Mouse (Mus musculus): ENCODE measurements at regions not wholly inside any gene's neighbourhood (a gene's known extent, or its start where the extent isn't known, plus 50 kb on each side); places are given as distances from the start of the nearest gene placed in this dataset.

GRCm38 (mm10) chr14:103989949-103990348, 145.7 kb upstream of the Ednrb start:
- Histone ChIP-seq H3K4me3 (no peak overlapping the region), H3K27ac (replicated peaks) (no peak overlapping the region), H3K9ac (no peak overlapping the region), H3K4me1 (replicated peaks) (no peaks in the 10 kb centered on the region), H3K27me3 (no peaks in the 10 kb centered on the region), H3K36me3 (no peaks in the 10 kb centered on the region), H3K9me3 (no peaks in the 10 kb centered on the region), H3K4me2 (no peak overlapping the region)
- no peak for ATAC-seq (ENCODE audit: low read depth)
- WGBS: 96% methylated on average over 1 of the region's 1 CpGs

- H3K4me1 ChIP-seq (replicated peaks): no peaks in the 10 kb centered on the region
- H3K4me3 ChIP-seq: no peak overlapping the region
- ATAC-seq (ENCODE audit: low read depth): no peak
- 21% methylated on average over 3 of the region's 3 CpGs for WGBS
- no peaks in the 10 kb centered on the region for H3K27me3 ChIP-seq
- no peak overlapping the region; the same call in 1 of the 2 replicates for H3K27ac ChIP-seq (replicated peaks)
- H3K9me3 ChIP-seq: no peaks in the 10 kb centered on the region
- no peaks in the 10 kb centered on the region for H3K36me3 ChIP-seq
- H3K9ac ChIP-seq: no peak overlapping the region
- no peak overlapping the region for H3K4me2 ChIP-seq
Measured at GRCm38 (mm10) chr14:103987266-103987665, 143.1 kb upstream of the Ednrb start.

GRCm38 (mm10) chr14:103984349-103984748, 140.1 kb upstream of the Ednrb start:
- Histone ChIP-seq H3K27me3 (no peaks in the 10 kb centered on the region), H3K27ac (replicated peaks) (no peak overlapping the region), H3K9ac (no peak overlapping the region), H3K36me3 (no peaks in the 10 kb centered on the region), H3K4me1 (replicated peaks) (no peaks in the 10 kb centered on the region), H3K4me3 (no peak overlapping the region), H3K4me2 (no peak overlapping the region), H3K9me3 (no peaks in the 10 kb centered on the region)
- WGBS: 94% methylated on average over 5 of the region's 5 CpGs
- no peak for ATAC-seq (ENCODE audit: low read depth)

DNA sequence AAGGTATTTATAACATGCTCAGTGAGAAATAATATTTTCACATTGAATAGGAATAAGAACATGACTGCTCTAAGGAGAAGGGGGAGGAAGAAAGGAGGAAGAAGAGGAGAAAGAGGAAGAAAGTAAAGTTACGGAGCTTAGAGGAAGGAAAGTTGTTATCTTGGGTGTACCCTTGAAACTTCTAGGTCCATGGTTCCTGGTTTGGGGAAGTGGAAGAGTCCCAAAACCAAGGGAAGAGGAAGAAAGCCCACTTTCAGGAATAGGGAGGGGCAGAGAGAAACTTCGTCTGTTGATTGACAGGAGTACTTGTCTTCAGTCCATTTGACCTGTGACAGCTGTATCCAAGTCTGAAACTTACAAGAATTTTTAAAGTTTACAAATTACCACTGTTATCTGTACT, 134.6 kb upstream of the Ednrb start:
- no peak overlapping the region for H3K4me3 ChIP-seq
- no peak overlapping the region for H3K9ac ChIP-seq
- H3K9me3 ChIP-seq: no peaks in the 10 kb centered on the region
- ATAC-seq (ENCODE audit: low read depth): no peak
- no peaks in the 10 kb centered on the region for H3K36me3 ChIP-seq
- no peaks in the 10 kb centered on the region for H3K27me3 ChIP-seq
- H3K4me1 ChIP-seq (replicated peaks): no peaks in the 10 kb centered on the region
- H3K4me2 ChIP-seq: no peak overlapping the region
- no peak overlapping the region for H3K27ac ChIP-seq (replicated peaks)
- WGBS: 96% methylated on average over 2 of the region's 2 CpGs

DNA sequence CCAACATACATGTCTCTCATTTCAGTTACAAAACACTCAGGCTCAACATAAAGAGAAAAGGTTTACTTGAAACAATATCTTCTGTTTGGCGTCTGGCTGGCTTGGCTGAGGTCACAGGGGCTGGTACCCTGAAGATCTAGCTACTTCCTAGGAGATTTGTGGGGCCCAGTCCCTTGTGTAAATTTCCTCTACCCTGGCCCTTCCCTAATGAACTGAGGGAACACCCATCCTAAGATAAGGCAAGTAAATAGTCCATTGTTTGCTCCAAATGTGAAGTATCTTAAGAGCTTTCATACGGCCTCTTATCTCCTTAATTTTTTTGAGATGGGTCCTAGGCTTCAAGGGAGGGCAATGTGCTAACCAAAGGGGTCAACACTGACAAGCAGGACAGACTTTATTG, 133.6 kb upstream of the Ednrb start:
- Histone ChIP-seq H3K27ac (replicated peaks) (no peak overlapping the region), H3K4me2 (no peak overlapping the region), H3K4me3 (no peak overlapping the region), H3K27me3 (no peaks in the 10 kb centered on the region), H3K4me1 (replicated peaks) (no peaks in the 10 kb centered on the region), H3K36me3 (no peaks in the 10 kb centered on the region), H3K9ac (no peak overlapping the region), H3K9me3 (no peaks in the 10 kb centered on the region)
- 62% methylated on average over 2 of the region's 2 CpGs for WGBS
- no peak for ATAC-seq (ENCODE audit: low read depth)

DNA sequence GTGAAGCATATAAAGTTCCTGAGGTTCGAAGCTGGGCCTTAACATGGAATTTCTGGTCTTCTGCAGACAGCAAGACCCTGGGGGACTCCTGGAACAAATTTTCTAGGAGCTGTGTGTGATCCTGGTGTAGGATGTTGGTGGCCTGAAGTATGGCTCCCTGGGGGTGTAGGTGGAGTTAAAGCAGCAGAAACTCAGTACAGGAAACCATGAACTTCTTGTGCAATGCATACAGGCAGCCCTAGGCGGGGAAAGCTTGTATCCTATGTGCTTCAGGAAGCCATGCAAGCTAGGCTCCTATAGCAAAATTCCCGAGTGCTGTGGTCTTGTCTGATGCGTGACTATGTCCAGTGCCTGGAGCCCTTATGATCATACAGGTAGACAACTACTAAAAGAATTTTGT, 129.8 kb upstream of the Ednrb start:
- no peaks in the 10 kb centered on the region for H3K4me1 ChIP-seq (replicated peaks)
- no peak overlapping the region for H3K4me2 ChIP-seq
- 87% methylated on average over 4 of the region's 4 CpGs for WGBS
- no peaks in the 10 kb centered on the region for H3K36me3 ChIP-seq
- no peaks in the 10 kb centered on the region for H3K27me3 ChIP-seq
- H3K4me3 ChIP-seq: no peak overlapping the region
- H3K27ac ChIP-seq (replicated peaks): no peak overlapping the region
- no peak for ATAC-seq (ENCODE audit: low read depth)
- H3K9me3 ChIP-seq: no peaks in the 10 kb centered on the region
- H3K9ac ChIP-seq: no peak overlapping the region

GRCm38 (mm10) chr14:103973111-103973510, 128.9 kb upstream of the Ednrb start:
- Histone ChIP-seq H3K9ac (no peak overlapping the region), H3K9me3 (no peaks in the 10 kb centered on the region), H3K4me1 (replicated peaks) (no peaks in the 10 kb centered on the region), H3K36me3 (no peaks in the 10 kb centered on the region), H3K27ac (replicated peaks) (no peak overlapping the region), H3K4me2 (no peak overlapping the region), H3K27me3 (no peaks in the 10 kb centered on the region), H3K4me3 (no peak overlapping the region)
- WGBS: 87% methylated on average over 7 of the region's 7 CpGs
- no peak for ATAC-seq (ENCODE audit: low read depth)

DNA sequence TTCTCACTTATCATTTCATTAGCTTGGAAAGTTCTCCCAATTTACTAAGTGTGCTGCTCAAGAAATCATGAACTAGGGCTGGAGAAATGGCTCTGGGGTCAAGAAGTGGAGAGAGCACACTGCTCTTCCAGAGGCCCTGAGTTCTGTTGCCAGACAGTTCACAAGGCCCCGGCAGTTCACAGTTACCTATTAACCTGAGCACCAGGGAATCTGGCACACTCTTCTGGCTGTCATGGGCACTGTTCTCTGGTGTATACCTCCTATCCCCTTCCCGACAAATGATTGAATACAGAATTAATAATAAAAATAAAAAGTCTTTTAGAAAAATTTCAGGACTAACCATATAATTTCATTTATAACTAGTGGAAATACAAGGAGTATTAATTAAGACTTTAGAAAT, 125.1 kb upstream of the Ednrb start:
- Histone ChIP-seq H3K27ac (replicated peaks) (no peak overlapping the region), H3K4me1 (replicated peaks) (no peaks in the 10 kb centered on the region), H3K36me3 (no peaks in the 10 kb centered on the region), H3K9ac (no peak overlapping the region), H3K9me3 (no peaks in the 10 kb centered on the region), H3K4me2 (no peak overlapping the region), H3K4me3 (no peak overlapping the region), H3K27me3 (no peaks in the 10 kb centered on the region)
- no peak for ATAC-seq (ENCODE audit: low read depth)
- WGBS: 74% methylated on average over 2 of the region's 2 CpGs

GRCm38 (mm10) chr14:103966293-103966692, 122.1 kb upstream of the Ednrb start:
- Histone ChIP-seq H3K4me1 (replicated peaks) (no peaks in the 10 kb centered on the region), H3K4me3 (no peak overlapping the region), H3K4me2 (no peak overlapping the region), H3K36me3 (no peaks in the 10 kb centered on the region), H3K27me3 (no peaks in the 10 kb centered on the region), H3K27ac (replicated peaks) (no peak overlapping the region), H3K9me3 (no peaks in the 10 kb centered on the region), H3K9ac (no peak overlapping the region)
- ATAC-seq (ENCODE audit: low read depth): no peak
- WGBS: 44% methylated on average over 2 of the region's 2 CpGs

GRCm38 (mm10) chr14:103962303-103962881, 118.2 kb upstream of the Ednrb start:
- Histone ChIP-seq H3K4me1 (replicated peaks) (no peaks in the 10 kb centered on the region), H3K4me2 (no peak overlapping the region), H3K9ac (no peak overlapping the region), H3K27ac (replicated peaks) (no peak overlapping the region), H3K36me3 (no peaks in the 10 kb centered on the region), H3K9me3 (no peaks in the 10 kb centered on the region), H3K27me3 (no peaks in the 10 kb centered on the region), H3K4me3 (no peak overlapping the region)
- no peak for ATAC-seq (ENCODE audit: low read depth)
- WGBS: 83% methylated on average over 11 of the region's 11 CpGs

DNA sequence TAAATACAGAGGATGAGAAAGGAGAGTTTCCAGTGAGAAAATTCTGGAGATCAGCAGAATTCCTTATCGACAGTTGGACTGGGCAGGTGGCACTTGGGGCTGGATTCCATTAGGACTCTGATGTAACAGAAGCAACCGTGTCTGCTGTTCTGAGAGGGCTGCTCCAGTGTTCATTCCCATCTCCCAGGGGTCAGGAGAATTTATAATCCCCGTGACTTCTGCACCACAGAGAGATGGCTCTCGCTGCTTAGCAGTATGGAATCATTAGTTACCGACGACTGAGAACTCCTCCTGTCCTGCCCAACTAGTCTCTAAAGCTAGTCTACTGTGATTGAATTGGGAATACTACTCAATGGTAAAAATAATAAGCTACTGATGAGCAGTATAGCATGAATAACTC, 107.7 kb upstream of the Ednrb start:
- Histone ChIP-seq H3K9ac (no peak overlapping the region), H3K27ac (replicated peaks) (no peak overlapping the region), H3K36me3 (no peaks in the 10 kb centered on the region), H3K9me3 (no peaks in the 10 kb centered on the region), H3K4me2 (no peak overlapping the region), H3K4me1 (replicated peaks) (peaks cover 8% of the 10 kb centered on the region), H3K4me3 (no peak overlapping the region), H3K27me3 (no peaks in the 10 kb centered on the region)
- 52% methylated on average over 6 of the region's 6 CpGs for WGBS
- no peak for ATAC-seq (ENCODE audit: low read depth)

DNA sequence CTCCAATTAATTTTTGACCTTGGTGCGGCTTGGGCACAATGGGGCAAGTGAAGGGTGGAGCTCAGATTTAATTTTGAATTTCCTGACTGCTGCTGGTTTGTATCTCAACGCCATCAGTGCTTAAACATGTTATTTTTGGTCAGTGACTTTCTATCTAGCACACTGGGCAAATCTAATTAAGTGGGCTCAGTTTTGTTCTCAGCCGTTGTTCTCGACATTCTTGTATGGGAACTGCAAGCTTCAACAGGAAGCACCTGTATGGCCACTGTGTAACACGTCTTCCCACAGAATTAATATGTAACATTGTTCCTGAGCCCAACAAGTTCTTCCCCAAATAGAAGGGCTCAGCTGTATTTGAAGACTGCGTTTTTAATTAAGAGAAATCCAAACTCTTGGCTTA, 105.7 kb upstream of the Ednrb start:
- Histone ChIP-seq H3K9ac (no peak overlapping the region), H3K27ac (replicated peaks) (no peak overlapping the region), H3K4me2 (no peak overlapping the region), H3K27me3 (no peaks in the 10 kb centered on the region), H3K4me3 (no peak overlapping the region), H3K36me3 (no peaks in the 10 kb centered on the region), H3K4me1 (replicated peaks) (peaks cover 8% of the 10 kb centered on the region), H3K9me3 (no peaks in the 10 kb centered on the region)
- no peak for ATAC-seq (ENCODE audit: low read depth)
- whole genome bisulfite sequencing: 66% methylated on average over 6 of the region's 6 CpGs

- no peak overlapping the region for H3K4me2 ChIP-seq
- 10% methylated on average over 3 of the region's 3 CpGs for WGBS
- H3K9ac ChIP-seq: no peak overlapping the region
- H3K4me1 ChIP-seq (replicated peaks): peaks cover 8% of the 10 kb centered on the region
- no peak overlapping the region; the same call in 1 of the 2 replicates for H3K27ac ChIP-seq (replicated peaks)
- no peaks in the 10 kb centered on the region for H3K9me3 ChIP-seq
- no peak overlapping the region for H3K4me3 ChIP-seq
- H3K27me3 ChIP-seq: no peaks in the 10 kb centered on the region
- peak; percentile 82; the same call in 1 of the 2 replicates for ATAC-seq (ENCODE audit: low read depth)
- H3K36me3 ChIP-seq: no peaks in the 10 kb centered on the region
Measured at GRCm38 (mm10) chr14:103948026-103948777, 104.0 kb upstream of the Ednrb start.

Data from neural tube, embryonic 13.5 days (tissue).